Mouse (Mus musculus) left cerebral cortex, postnatal 14 days (tissue): Measurements from ENCODE around the gene Pwp2. TPM values are rescaled to one million over a fixed set of nuclear protein-coding genes. Genes with fewer than 3 reads are reported as not detected.
"Not testable (repeated sequence)": the region's sequence is repeated elsewhere in the genome, so short reads cannot be mapped to it uniquely, and the experiment has no call there.

Source experiments
- DNase-seq, 2 experiments: peaks; one replicate each; pipeline ENCODE4 v3.0.0; 2021 to 2022; ENCODE audit warnings: low spot score in 2 of 2, mixed read lengths in 1 of 2
- intact Hi-C: fragments of 180-260 bp; cut with DNase I; formaldehyde crosslinking; loops from one replicate; pipeline ENCODE4 v1.15.1; 2025
- total RNA-seq, 2 experiments: library from RNA; stranded (reverse); gene quantifications; 2 replicates each; pipeline ENCODE4 v1.2.3; 2021

Gene Pwp2
- total RNA-seq, 2 experiments from 2014 or later, result 16.4 to 17.3 TPM

GRCm38 (mm10) chr10:78125061-78125460 lies 59.9 kb downstream of the Pwp2 start:
- DNase-seq, intact Hi-C loops: not testable (repeated sequence)

- intact Hi-C loops, DNase-seq: not testable (repeated sequence)
Measured at GRCm38 (mm10) chr10:78124137-78124536, 60.8 kb downstream of the Pwp2 start.

Other genes starting within 250 kb of the Pwp2 start
- 10 to 100 TPM; 32.1 to 33.3 TPM for gene Trpm2, start 214.6 kb downstream of the Pwp2 start, total RNA-seq
- gene 1810043G02Rik, start 206.6 kb downstream of the Pwp2 start, total RNA-seq, result 10 to 100 TPM; 33.0 to 37.4 TPM
- 100 to 1,000 TPM; 117 to 120 TPM for gene Pfkl, start 175.1 kb downstream of the Pwp2 start, total RNA-seq
- under 1 TPM in 1 of 2 experiments, not detected in 1; 0.33 TPM for gene Dnmt3l, start 143.2 kb downstream of the Pwp2 start, total RNA-seq
- gene Aire, start 141.5 kb downstream of the Pwp2 start, total RNA-seq, result under 1 TPM in 1 of 2 experiments, not detected in 1; 0.27 TPM
- gene Icosl, start 115.8 kb downstream of the Pwp2 start, total RNA-seq, result 1 to 10 TPM; 1.4 to 1.9 TPM
- 100 to 1,000 TPM; 109 to 115 TPM for gene D10Jhu81e, start 15.4 kb downstream of the Pwp2 start, total RNA-seq
- 10 to 100 TPM; 75.2 to 86.8 TPM for gene Trappc10, start 59.5 kb upstream of the Pwp2 start, total RNA-seq
- 100 to 1,000 TPM; 290 to 296 TPM for gene Agpat3, start 167.3 kb upstream of the Pwp2 start, total RNA-seq
- 100 to 1,000 TPM; 355 to 365 TPM for gene Rrp1, start 227.9 kb upstream of the Pwp2 start, total RNA-seq
- gene Cstb, start 240.5 kb upstream of the Pwp2 start, total RNA-seq, result 10 to 100 TPM; 35.9 to 39.2 TPM